Mouse (Mus musculus) right cerebral cortex, postnatal 10 days (tissue): ENCODE data around the gene Tcl1.
"Not testable (repeated sequence)": the region's sequence is repeated elsewhere in the genome, so short reads cannot be mapped to it uniquely, and the experiment has no call there.

Experiments used
- DNase-seq, 2 experiments: peaks; one replicate each; pipeline ENCODE4 v3.0.0; 2021; ENCODE audit warnings: low spot score in 2 of 2

Gene Tcl1

GRCm38 (mm10) chr12:105222601-105223319, at the start of gene Tcl1:
Gene Tcl1 (minus strand): TSS chr12:105222793.
- no peak for DNase-seq

- DNase-seq, result no peak
These were observed 48.7 kb upstream of the Tcl1 start for GRCm38 (mm10) chr12:105271016-105271965.

DNA sequence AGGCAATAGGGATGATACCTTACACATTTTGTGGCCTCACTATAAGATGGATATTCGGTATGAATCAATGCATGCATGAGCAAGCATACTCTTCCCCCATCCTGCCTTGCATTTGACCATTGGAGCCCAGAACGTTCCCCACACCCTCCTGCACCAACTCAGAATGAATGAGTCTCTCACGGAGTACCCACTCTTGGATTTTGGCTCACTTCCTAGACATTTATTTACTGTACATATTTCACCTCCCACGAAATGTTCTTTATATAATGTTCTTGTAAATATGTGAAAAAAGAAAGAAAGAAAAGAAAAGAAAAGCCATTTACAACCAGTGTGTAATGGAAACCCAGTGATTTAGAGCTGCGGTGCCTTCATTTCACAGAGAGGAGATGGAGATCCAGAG, 44.5 kb upstream of the Tcl1 start:
- no peak for DNase-seq

GRCm38 (mm10) chr12:105266096-105266495, 43.5 kb upstream of the Tcl1 start:
- no peak for DNase-seq

- no peak for DNase-seq
These were observed 36.6 kb upstream of the Tcl1 start for GRCm38 (mm10) chr12:105259221-105259620.

GRCm38 (mm10) chr12:105258787-105259186, 36.2 kb upstream of the Tcl1 start:
- DNase-seq, result no peak

GRCm38 (mm10) chr12:105253796-105254195, 31.2 kb upstream of the Tcl1 start:
- DNase-seq, result no peak

DNA sequence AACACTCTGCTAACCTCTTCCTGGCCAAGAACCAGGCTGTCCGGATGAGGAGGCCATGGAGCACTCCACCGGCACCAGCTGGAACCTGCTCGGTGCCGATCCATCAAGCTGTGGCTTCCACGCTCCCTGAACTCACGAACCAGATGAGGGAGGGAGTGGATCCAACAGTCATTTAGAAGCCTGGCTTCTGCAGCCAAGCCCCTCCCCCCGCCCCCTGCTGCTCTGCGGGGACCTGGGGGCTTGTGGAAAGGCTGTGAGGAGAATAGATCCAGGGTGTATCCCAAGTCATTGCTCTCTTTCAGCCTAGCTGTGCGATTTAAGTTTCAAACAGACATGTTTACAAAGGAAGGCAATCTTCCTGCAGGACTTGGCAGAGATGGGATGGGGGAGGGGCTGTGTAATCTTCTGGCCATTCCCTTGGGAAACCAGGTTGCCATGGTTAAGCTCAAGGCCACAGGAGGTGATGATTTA, 26.2 kb upstream of the Tcl1 start:
- DNase-seq, result no peak

DNA sequence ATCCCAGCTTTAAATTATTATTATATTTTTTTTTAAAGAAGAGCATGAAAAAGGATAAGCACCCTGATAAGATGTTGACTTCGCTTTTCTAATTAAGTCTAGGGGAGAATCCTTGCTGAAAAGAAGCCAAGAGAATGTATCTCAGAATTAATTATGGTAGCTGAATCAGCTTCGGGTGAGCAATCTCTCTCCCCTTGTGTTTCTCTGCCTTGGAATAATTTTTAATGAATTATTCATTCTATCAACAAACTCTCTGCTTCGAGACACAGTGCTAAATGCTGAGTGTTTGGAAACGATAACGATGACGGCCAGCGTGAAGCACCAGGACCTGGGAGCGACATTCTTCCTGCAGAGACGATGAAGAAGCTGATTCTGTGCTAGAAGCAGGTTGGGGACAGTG, 16.5 kb upstream of the Tcl1 start:
- DNase-seq, result no peak

DNA sequence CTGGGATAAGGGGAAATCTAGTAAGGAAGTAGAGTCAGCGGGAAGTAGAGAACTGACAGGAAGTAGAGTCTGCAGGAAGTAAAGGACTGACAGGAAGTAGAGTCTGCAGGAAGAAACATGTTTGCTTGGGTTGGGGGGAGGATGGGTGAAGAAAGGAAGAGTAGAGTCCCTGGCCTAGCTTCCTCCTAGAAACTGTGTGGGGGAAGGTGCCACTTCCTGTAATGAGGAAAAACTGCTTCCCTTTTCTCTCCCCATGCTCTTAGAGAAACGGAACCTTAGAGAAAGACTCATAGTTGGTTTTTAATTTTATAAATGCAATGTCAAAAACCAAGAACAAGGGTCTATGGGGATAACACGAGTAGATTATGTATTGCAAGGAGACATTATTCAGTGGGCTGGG, 12.5 kb upstream of the Tcl1 start:
- DNase-seq, result no peak

GRCm38 (mm10) chr12:105234362-105234761, 11.8 kb upstream of the Tcl1 start:
- no peak for DNase-seq

- no peak for DNase-seq
These were observed 2.2 kb upstream of the Tcl1 start for GRCm38 (mm10) chr12:105224621-105225320.

GRCm38 (mm10) chr12:105217101-105217760, 5.4 kb downstream of the Tcl1 start:
- DNase-seq, result no peak

GRCm38 (mm10) chr12:105209231-105209630, 13.4 kb downstream of the Tcl1 start:
- no peak for DNase-seq

GRCm38 (mm10) chr12:105208441-105208840, 14.2 kb downstream of the Tcl1 start:
- DNase-seq, result no peak

DNA sequence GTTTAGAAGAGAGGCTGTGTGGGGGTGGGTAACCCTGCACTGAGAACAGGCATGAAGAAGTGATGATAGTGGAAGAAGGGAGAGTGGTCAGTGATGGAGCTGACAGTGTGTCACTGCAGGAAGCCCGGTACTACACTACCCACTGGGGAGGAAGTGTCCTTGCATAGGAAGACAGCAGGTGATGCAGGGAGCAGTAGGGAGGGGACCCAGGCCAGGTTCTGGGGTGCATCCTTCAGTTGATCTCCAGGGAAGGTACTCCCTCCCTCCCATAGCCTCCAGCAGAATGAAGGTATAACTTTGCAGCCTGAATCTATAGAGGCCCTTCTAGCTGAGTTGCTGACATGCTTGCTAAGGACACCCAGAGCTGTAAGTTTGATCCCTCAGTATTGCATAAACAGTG, 15.5 kb downstream of the Tcl1 start:
- no peak for DNase-seq

- not testable (repeated sequence) for DNase-seq
These were observed 20.9 kb downstream of the Tcl1 start, which contains the start of gene Tcl1b4 for GRCm38 (mm10) chr12:105201657-105202056. Gene Tcl1b4 (plus strand): TSS chr12:105201957.

DNA sequence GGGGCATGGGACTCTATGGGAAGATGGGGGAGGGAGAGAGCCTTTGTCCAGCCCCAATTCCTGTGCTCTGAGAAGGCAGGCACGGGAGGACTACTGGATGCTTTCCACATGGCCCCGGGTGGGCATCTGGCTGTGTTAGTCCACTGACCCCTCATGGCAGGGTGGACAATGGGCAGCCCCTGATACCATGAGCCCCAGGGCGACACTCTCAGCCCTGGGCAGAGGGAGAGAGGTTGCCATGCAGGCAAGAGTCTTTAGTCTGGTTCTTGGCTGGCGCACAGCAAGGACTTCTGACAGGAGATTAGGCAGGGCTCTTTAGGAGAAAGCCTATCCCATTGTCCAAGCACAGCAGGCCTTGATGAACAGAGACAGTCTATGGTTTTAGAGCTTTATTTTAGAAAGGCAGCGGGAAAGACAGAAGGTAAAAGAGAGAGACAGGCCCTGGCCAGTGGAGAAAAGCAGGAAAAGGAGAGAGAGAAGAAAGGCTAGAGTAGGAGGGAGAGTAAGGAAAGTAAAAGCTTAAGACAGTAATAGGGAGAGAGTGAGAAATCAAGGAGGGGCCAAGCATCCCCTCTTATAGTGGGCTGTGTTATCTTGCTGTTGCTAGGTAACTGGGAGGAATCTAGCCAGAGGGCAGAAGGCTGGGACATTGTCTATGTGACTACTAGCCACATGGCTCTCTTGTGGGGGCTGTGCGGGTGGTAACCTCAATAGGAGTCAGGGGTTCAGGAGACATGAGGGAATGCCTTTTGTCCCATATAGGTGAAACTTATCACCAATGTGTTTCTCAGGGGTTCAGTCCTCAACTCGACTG, 22.7 kb downstream of the Tcl1 start:
- DNase-seq, result not testable (repeated sequence)

GRCm38 (mm10) chr12:105190743-105191142, 31.9 kb downstream of the Tcl1 start, which contains the start of gene Tcl1b3:
Gene Tcl1b3 (plus strand): TSS chr12:105191043.
- not testable (repeated sequence) for DNase-seq

DNA sequence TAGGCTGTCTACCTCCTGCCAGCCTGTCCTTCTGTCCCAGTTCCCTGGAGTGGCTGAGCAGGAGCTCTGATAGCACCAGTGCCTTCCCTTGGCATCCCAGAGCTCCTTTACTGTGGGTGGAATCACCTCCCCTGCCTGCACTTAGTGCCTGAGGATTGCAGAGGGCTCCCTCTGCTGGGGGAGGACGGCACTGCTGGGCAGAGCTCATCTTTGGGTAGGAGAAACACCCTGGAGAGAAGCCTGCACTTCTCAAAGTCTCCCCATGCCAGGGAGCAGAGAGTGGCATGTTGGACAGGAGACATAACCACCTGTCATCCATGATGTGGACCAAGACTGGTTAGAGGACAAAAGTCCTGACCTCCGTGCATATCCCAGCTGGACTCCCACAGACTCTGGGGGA, 33.6 kb downstream of the Tcl1 start:
- not testable (repeated sequence) for DNase-seq
